Mouse (Mus musculus) stomach, embryonic 15.5 days (tissue): Measurements from ENCODE around the gene Wasf2. TPM values are rescaled to one million over a fixed set of nuclear protein-coding genes. Genes with fewer than 3 reads are reported as not detected.
A peak's percentile ranks its signal among the peaks of the same experiment; 100 is the strongest.
"Not testable (repeated sequence)": the region's sequence is repeated elsewhere in the genome, so short reads cannot be mapped to it uniquely, and the experiment has no call there.

Experiments used
- ATAC-seq: fragments of 200-750 bp; cut with Nextera tagmentation; 2 replicates; pipeline ENCODE4 v1.8.0; 2017; ENCODE audit warnings: low read depth, moderate number of reproducible peaks, moderate TSS enrichment; ENCODE audit not compliant: insufficient read depth, low FRiP score
- H3K27ac ChIP-seq: fragments of 300-500 bp; sonication (generic); 2 replicates; pipeline ENCODE4 v1.5.1; 2015; ENCODE audit warnings: mild to moderate bottlenecking, inconsistent platforms
- H3K27me3 ChIP-seq: fragments of 300-500 bp; sonication (generic); replicated peaks from 2 replicates; pipeline ENCODE4 v1.6.1; 2015; ENCODE audit warnings: inconsistent platforms
- H3K36me3 ChIP-seq: fragments of 300-500 bp; sonication (generic); 2 replicates; pipeline ENCODE4 v1.6.1; 2015; ENCODE audit warnings: inconsistent platforms
- H3K4me1 ChIP-seq: fragments of 300-500 bp; sonication (generic); 2 replicates; pipeline ENCODE4 v1.6.1; 2015; ENCODE audit warnings: inconsistent platforms
- H3K4me2 ChIP-seq: fragments of 300-500 bp; sonication (generic); 2 replicates; pipeline ENCODE4 v1.6.1; 2015; ENCODE audit warnings: mild to moderate bottlenecking, inconsistent platforms
- H3K4me3 ChIP-seq: fragments of 300-500 bp; sonication (generic); replicated peaks from 2 replicates; pipeline ENCODE4 v1.5.1; 2015; ENCODE audit warnings: inconsistent platforms
- H3K9ac ChIP-seq: fragments of 300-500 bp; sonication (generic); 2 replicates; pipeline ENCODE4 v1.6.1; 2015; ENCODE audit warnings: inconsistent platforms
- H3K9me3 ChIP-seq: fragments of 300-500 bp; sonication (generic); 2 replicates; pipeline ENCODE4 v1.6.1; 2016; ENCODE audit warnings: inconsistent platforms
- WGBS: fragments of 180-500 bp; shearing (Covaris S2); methylation state at CpG from one replicate; pipeline ENCODE4 v1.1.7; 2015; 5-methylcytosine and 5-hydroxymethylcytosine counted together
- polyA plus RNA-seq: library from polyadenylated mRNA; unstranded; fragments of >200 nt; fragmentation: Nextera tagmentation; extraction: Ambion mirVana; gene quantifications from 2 replicates; pipeline ENCODE4 v1.2.1, GENCODE M21; 2015

Gene Wasf2
- polyA plus RNA-seq, 1 experiment from 2014 or later = 109 TPM

GRCm38 (mm10) chr4:133090276-133090719 lies 40.0 kb upstream of the Wasf2 start:
- H3K4me2 ChIP-seq = peak overlapping the region; percentile 32
- peak overlapping the region; percentile 94 for H3K27ac ChIP-seq
- peaks cover 92% of the 10 kb centered on the region for H3K4me1 ChIP-seq
- H3K9me3 ChIP-seq = no peaks in the 10 kb centered on the region
- WGBS = 26% methylated on average over 8 of the region's 8 CpGs
- no peak overlapping the region for H3K4me3 ChIP-seq
- H3K9ac ChIP-seq = no peak overlapping the region; the same call in 1 of the 2 replicates
- no peak for ATAC-seq
- H3K27me3 ChIP-seq = no peaks in the 10 kb centered on the region
- no peaks in the 10 kb centered on the region for H3K36me3 ChIP-seq

- Histone ChIP-seq H3K9me3 (no peaks in the 10 kb centered on the region), H3K4me3 (no peak overlapping the region), H3K9ac (0 out of 2 replicates have a peak overlapping the region, but pooled peaks have one; percentile 23), H3K27me3 (no peaks in the 10 kb centered on the region), H3K4me2 (peak overlapping the region; percentile 32), H3K36me3 (no peaks in the 10 kb centered on the region), H3K27ac (peak overlapping the region; percentile 94), H3K4me1 (peaks cover 92% of the 10 kb centered on the region)
- 15% methylated on average over 18 of the region's 18 CpGs for WGBS
- ATAC-seq = peak; percentile 19; the same call in 1 of the 2 replicates
These were observed 39.4 kb upstream of the Wasf2 start for GRCm38 (mm10) chr4:133090720-133091458.

GRCm38 (mm10) chr4:133091459-133091785 lies 38.9 kb upstream of the Wasf2 start:
- Histone ChIP-seq H3K36me3 (no peaks in the 10 kb centered on the region), H3K9ac (no peak overlapping the region), H3K4me3 (no peak overlapping the region), H3K9me3 (no peaks in the 10 kb centered on the region), H3K27ac (peak overlapping the region; percentile 94), H3K4me2 (no peak overlapping the region), H3K27me3 (no peaks in the 10 kb centered on the region), H3K4me1 (peaks cover 87% of the 10 kb centered on the region)
- ATAC-seq = no peak
- WGBS = 57% methylated on average over 4 of the region's 4 CpGs

GRCm38 (mm10) chr4:133092453-133092901 lies 37.8 kb upstream of the Wasf2 start:
- 0 out of 2 replicates have a peak overlapping the region, but pooled peaks have one; percentile 4 for H3K4me3 ChIP-seq
- peak overlapping the region; percentile 11; the same call in 1 of the 2 replicates for H3K9ac ChIP-seq
- H3K27me3 ChIP-seq = no peaks in the 10 kb centered on the region
- peak; percentile 31; the same call in 1 of the 2 replicates for ATAC-seq
- no peaks in the 10 kb centered on the region for H3K36me3 ChIP-seq
- peaks cover 76% of the 10 kb centered on the region for H3K4me1 ChIP-seq
- H3K9me3 ChIP-seq = no peaks in the 10 kb centered on the region
- H3K4me2 ChIP-seq = peak overlapping the region; percentile 46
- 7% methylated on average over 18 of the region's 18 CpGs for WGBS
- H3K27ac ChIP-seq = peak overlapping the region; percentile 94

GRCm38 (mm10) chr4:133093056-133093455 lies 37.2 kb upstream of the Wasf2 start:
- H3K4me2 ChIP-seq = no peak overlapping the region
- H3K4me3 ChIP-seq = no peak overlapping the region
- H3K9me3 ChIP-seq = no peaks in the 10 kb centered on the region
- no peaks in the 10 kb centered on the region for H3K27me3 ChIP-seq
- H3K4me1 ChIP-seq = peaks cover 70% of the 10 kb centered on the region
- no peak overlapping the region for H3K9ac ChIP-seq
- H3K36me3 ChIP-seq = no peaks in the 10 kb centered on the region
- peak overlapping the region; percentile 94 for H3K27ac ChIP-seq
- ATAC-seq = no peak
- WGBS = 65% methylated on average over 6 of the region's 6 CpGs

GRCm38 (mm10) chr4:133093481-133094033 lies 36.7 kb upstream of the Wasf2 start:
- 20% methylated on average over 6 of the region's 6 CpGs for WGBS

GRCm38 (mm10) chr4:133094255-133094654 lies 36.0 kb upstream of the Wasf2 start:
- H3K27me3 ChIP-seq = no peaks in the 10 kb centered on the region
- H3K4me1 ChIP-seq = peaks cover 63% of the 10 kb centered on the region
- no peak overlapping the region for H3K9ac ChIP-seq
- ATAC-seq = no peak
- no peaks in the 10 kb centered on the region for H3K36me3 ChIP-seq
- WGBS = 33% methylated on average over 1 of the region's 1 CpGs
- no peaks in the 10 kb centered on the region for H3K9me3 ChIP-seq
- no peak overlapping the region for H3K4me2 ChIP-seq
- H3K4me3 ChIP-seq = no peak overlapping the region
- H3K27ac ChIP-seq = peak overlapping the region; percentile 94

More at GRCm38 (mm10) chr4:133093481-133094033, 36.7 kb upstream of the Wasf2 start:
- Histone ChIP-seq H3K4me2 (no peak overlapping the region), H3K36me3 (no peaks in the 10 kb centered on the region), H3K9ac (no peak overlapping the region), H3K27me3 (no peaks in the 10 kb centered on the region), H3K27ac (peak overlapping the region; percentile 94), H3K9me3 (no peaks in the 10 kb centered on the region), H3K4me3 (no peak overlapping the region), H3K4me1 (peaks cover 69% of the 10 kb centered on the region)
- no peak for ATAC-seq

- Histone ChIP-seq H3K27me3 (no peaks in the 10 kb centered on the region), H3K4me3 (peak overlapping the region; percentile 11), H3K4me2 (peak overlapping the region; percentile 40), H3K9ac (no peak overlapping the region; the same call in 1 of the 2 replicates), H3K9me3 (no peaks in the 10 kb centered on the region), H3K27ac (peak overlapping the region; percentile 94), H3K4me1 (peaks cover 55% of the 10 kb centered on the region), H3K36me3 (no peaks in the 10 kb centered on the region)
- peak; percentile 48 for ATAC-seq
- 42% methylated on average over 16 of the region's 16 CpGs for WGBS
These were observed 35.2 kb upstream of the Wasf2 start for GRCm38 (mm10) chr4:133094936-133095733.

- 0 out of 2 replicates have a peak, but pooled peaks have one; percentile 9 for ATAC-seq
- H3K4me1 ChIP-seq = peaks cover 50% of the 10 kb centered on the region
- H3K4me2 ChIP-seq = peak overlapping the region; percentile 40
- not testable (repeated sequence) for H3K9ac ChIP-seq, H3K9me3 ChIP-seq, H3K27me3 ChIP-seq, H3K36me3 ChIP-seq
- WGBS = 25% methylated on average over 3 of the region's 3 CpGs
- peak overlapping the region; percentile 11; the same call in 1 of the 2 replicates for H3K4me3 ChIP-seq
- H3K27ac ChIP-seq = peak overlapping the region; percentile 94
These were observed 34.6 kb upstream of the Wasf2 start for GRCm38 (mm10) chr4:133095734-133096065.

- peaks cover 41% of the 10 kb centered on the region for H3K4me1 ChIP-seq
- not testable (repeated sequence) for H3K4me2 ChIP-seq, H3K9me3 ChIP-seq, H3K27ac ChIP-seq, H3K9ac ChIP-seq, ATAC-seq, H3K36me3 ChIP-seq, H3K27me3 ChIP-seq
- H3K4me3 ChIP-seq = peak overlapping the region; percentile 31; the same call in 1 of the 2 replicates
- WGBS = under 1% methylated on average over 15 of the region's 26 CpGs
These were observed 33.6 kb upstream of the Wasf2 start for GRCm38 (mm10) chr4:133096671-133097070.

- Histone ChIP-seq H3K36me3 (no peaks in the 10 kb centered on the region), H3K27ac (no peak overlapping the region), H3K4me1 (peaks cover 21% of the 10 kb centered on the region), H3K9ac (no peak overlapping the region), H3K4me2 (no peak overlapping the region), H3K4me3 (no peak overlapping the region), H3K27me3 (no peaks in the 10 kb centered on the region), H3K9me3 (no peaks in the 10 kb centered on the region)
- no peak for ATAC-seq
- 80% methylated on average over 9 of the region's 9 CpGs for WGBS
These were observed 28.6 kb upstream of the Wasf2 start for GRCm38 (mm10) chr4:133101751-133102150.
